Mouse (Mus musculus) liver, embryonic 16.5 days (tissue): ENCODE measurements at regions not wholly inside any gene's neighbourhood (a gene's known extent, or its start where the extent isn't known, plus 50 kb on each side); places are given as distances from the start of the nearest gene placed in this dataset.

Experiments used
- ATAC-seq: fragments of 200-750 bp; cut with Nextera tagmentation; 2 replicates; pipeline ENCODE4 v1.8.0; 2017; ENCODE audit warnings: low read depth, mild to moderate bottlenecking, moderate number of reproducible peaks, moderate library complexity
- H3K27ac ChIP-seq: fragments of 300-500 bp; sonication (generic); 2 replicates; pipeline ENCODE4 v1.5.1; 2014; ENCODE audit warnings: mild to moderate bottlenecking, low read length
- H3K27me3 ChIP-seq: fragments of 300-500 bp; sonication (generic); 2 replicates; pipeline ENCODE4 v1.6.1; 2014; ENCODE audit warnings: low read depth, low read length, mixed read lengths; ENCODE audit not compliant: control insufficient read depth, insufficient read depth
- H3K36me3 ChIP-seq: fragments of 300-500 bp; sonication (generic); 2 replicates; pipeline ENCODE4 v1.6.1; 2014; ENCODE audit warnings: mild to moderate bottlenecking; ENCODE audit not compliant: control insufficient read depth, insufficient read depth
- H3K4me1 ChIP-seq: fragments of 300-500 bp; sonication (generic); 2 replicates; pipeline ENCODE4 v1.6.1; 2014; ENCODE audit warnings: low read depth, low read length, mixed read lengths; ENCODE audit not compliant: control insufficient read depth
- H3K4me2 ChIP-seq: fragments of 300-500 bp; sonication (generic); 2 replicates; pipeline ENCODE4 v1.6.1; 2014; ENCODE audit warnings: low read depth, low read length, mixed read lengths
- H3K4me3 ChIP-seq: fragments of 300-500 bp; sonication (generic); 2 replicates; pipeline ENCODE4 v1.5.1; 2014; ENCODE audit warnings: low read depth, mild to moderate bottlenecking, low read length
- H3K9ac ChIP-seq: fragments of 300-500 bp; sonication (generic); 2 replicates; pipeline ENCODE4 v1.6.1; 2014; ENCODE audit warnings: low read depth, low read length
- H3K9me3 ChIP-seq: fragments of 300-500 bp; sonication (generic); replicated peaks from 2 replicates; pipeline ENCODE4 v1.6.1; 2016; ENCODE audit warnings: low read length; ENCODE audit not compliant: control insufficient read depth
- WGBS: fragments of 180-500 bp; shearing (Covaris S2); extraction: QIAGEN DNeasy Blood & Tissue Kit; methylation state at CpG from one replicate; pipeline ENCODE4 v1.1.7; 2014; ENCODE audit not compliant: insufficient replicate concordance; 5-methylcytosine and 5-hydroxymethylcytosine counted together

- Histone ChIP-seq H3K9ac (no peak overlapping the region), H3K36me3 (no peaks in the 10 kb centered on the region), H3K9me3 (no peaks in the 10 kb centered on the region), H3K27ac (no peak overlapping the region), H3K4me2 (no peak overlapping the region), H3K4me3 (no peak overlapping the region), H3K27me3 (no peaks in the 10 kb centered on the region), H3K4me1 (no peaks in the 10 kb centered on the region)
- no peak for ATAC-seq
- 57% methylated on average over 4 of the region's 4 CpGs for WGBS
These were observed 55.1 kb upstream of the Bcl6 start for GRCm38 (mm10) chr16:24043779-24044178.

GRCm38 (mm10) chr16:24042977-24043376 lies 54.3 kb upstream of the Bcl6 start:
- H3K4me1 ChIP-seq = no peaks in the 10 kb centered on the region
- ATAC-seq = no peak
- H3K27me3 ChIP-seq = no peaks in the 10 kb centered on the region
- no peaks in the 10 kb centered on the region for H3K36me3 ChIP-seq
- 63% methylated on average over 3 of the region's 3 CpGs for WGBS
- H3K4me3 ChIP-seq = no peak overlapping the region
- no peaks in the 10 kb centered on the region for H3K9me3 ChIP-seq
- H3K27ac ChIP-seq = no peak overlapping the region
- H3K4me2 ChIP-seq = no peak overlapping the region
- no peak overlapping the region for H3K9ac ChIP-seq

- no peak for ATAC-seq
- Histone ChIP-seq H3K4me1 (no peaks in the 10 kb centered on the region), H3K4me2 (no peak overlapping the region), H3K36me3 (no peaks in the 10 kb centered on the region), H3K4me3 (no peak overlapping the region), H3K9me3 (no peaks in the 10 kb centered on the region), H3K27ac (no peak overlapping the region), H3K9ac (no peak overlapping the region), H3K27me3 (no peaks in the 10 kb centered on the region)
- WGBS = 69% methylated on average over 2 of the region's 2 CpGs
These were observed 53.6 kb upstream of the Bcl6 start for GRCm38 (mm10) chr16:24042216-24042615.

GRCm38 (mm10) chr16:24041403-24041802 lies 52.8 kb upstream of the Bcl6 start:
- H3K9ac ChIP-seq = no peak overlapping the region
- H3K36me3 ChIP-seq = no peaks in the 10 kb centered on the region
- ATAC-seq = no peak
- no peak overlapping the region for H3K27ac ChIP-seq
- no peaks in the 10 kb centered on the region for H3K9me3 ChIP-seq
- H3K27me3 ChIP-seq = no peaks in the 10 kb centered on the region
- no peak overlapping the region for H3K4me2 ChIP-seq
- H3K4me1 ChIP-seq = no peaks in the 10 kb centered on the region
- 58% methylated on average over 2 of the region's 2 CpGs for WGBS
- H3K4me3 ChIP-seq = no peak overlapping the region

- Histone ChIP-seq H3K27me3 (no peaks in the 10 kb centered on the region), H3K36me3 (no peaks in the 10 kb centered on the region), H3K4me1 (no peaks in the 10 kb centered on the region), H3K9me3 (no peaks in the 10 kb centered on the region), H3K4me2 (no peak overlapping the region), H3K4me3 (no peak overlapping the region), H3K9ac (no peak overlapping the region), H3K27ac (no peak overlapping the region)
- no peak for ATAC-seq
- WGBS = 62% methylated on average over 4 of the region's 4 CpGs
These were observed 51.1 kb upstream of the Bcl6 start for GRCm38 (mm10) chr16:24039765-24040164.
